Mouse (Mus musculus) stomach, postnatal 0 days (tissue): ENCODE data around the gene Zdhhc12.

ENCODE experiments used
- CTCF ChIP-seq: IDR thresholded peaks from 2 replicates; pipeline ENCODE4 v1.5.1; 2016; ENCODE audit warnings: antibody characterized with exemption, low read depth, mild to moderate bottlenecking, moderate library complexity
- EP300 ChIP-seq: optimal IDR thresholded peaks from 2 replicates; pipeline ENCODE3; 2016; ENCODE audit warnings: antibody characterized with exemption

DNA sequence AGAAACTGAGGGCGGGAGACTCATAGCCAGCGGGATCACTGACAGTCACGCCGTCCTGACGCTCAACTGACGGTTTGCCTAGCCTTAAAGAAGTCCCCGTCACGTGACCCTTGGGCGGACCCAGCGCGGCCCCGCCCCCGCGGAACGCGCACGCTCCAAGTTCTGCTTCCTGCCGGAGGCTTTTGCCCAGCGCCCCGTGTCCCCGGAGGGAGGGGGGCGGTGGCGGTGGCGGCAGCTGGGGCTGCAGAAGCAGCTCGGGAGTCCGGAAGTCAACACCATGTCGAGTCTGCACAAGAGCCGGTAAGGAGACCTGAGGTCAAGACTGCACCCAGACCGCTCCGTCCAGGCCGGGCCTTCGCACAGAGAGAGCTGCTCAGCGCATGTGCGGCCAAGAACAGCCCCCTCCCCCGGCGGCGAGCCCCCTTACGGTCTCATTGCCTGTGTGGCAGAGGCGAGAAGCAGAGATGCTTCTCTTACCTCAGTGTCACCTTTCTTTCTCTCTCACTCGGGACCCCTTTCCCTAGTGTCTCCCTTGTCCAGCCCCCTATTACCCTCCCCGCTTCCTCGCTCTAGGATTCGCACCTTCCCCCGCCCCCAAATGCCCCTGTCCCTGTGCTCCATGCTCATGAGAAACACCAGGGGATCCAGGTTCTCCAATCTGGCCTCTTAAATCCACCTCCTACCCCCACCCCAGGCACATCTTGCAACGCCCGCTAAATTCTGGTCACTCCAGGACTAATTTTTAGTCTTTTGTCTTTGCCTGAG is 40.3 kb upstream of the Zdhhc12 start, which contains the start of gene Tbc1d13:
- TF ChIP-seq CTCF (peak; percentile 8; the same call in 1 of the 2 replicates), EP300 (peak; percentile 43)
